Mouse (Mus musculus): ENCODE results near the gene Gm28635.
"Not testable (repeated sequence)": the region's sequence is repeated elsewhere in the genome, so short reads cannot be mapped to it uniquely, and the experiment has no call there.

Gene Gm28635

DNA sequence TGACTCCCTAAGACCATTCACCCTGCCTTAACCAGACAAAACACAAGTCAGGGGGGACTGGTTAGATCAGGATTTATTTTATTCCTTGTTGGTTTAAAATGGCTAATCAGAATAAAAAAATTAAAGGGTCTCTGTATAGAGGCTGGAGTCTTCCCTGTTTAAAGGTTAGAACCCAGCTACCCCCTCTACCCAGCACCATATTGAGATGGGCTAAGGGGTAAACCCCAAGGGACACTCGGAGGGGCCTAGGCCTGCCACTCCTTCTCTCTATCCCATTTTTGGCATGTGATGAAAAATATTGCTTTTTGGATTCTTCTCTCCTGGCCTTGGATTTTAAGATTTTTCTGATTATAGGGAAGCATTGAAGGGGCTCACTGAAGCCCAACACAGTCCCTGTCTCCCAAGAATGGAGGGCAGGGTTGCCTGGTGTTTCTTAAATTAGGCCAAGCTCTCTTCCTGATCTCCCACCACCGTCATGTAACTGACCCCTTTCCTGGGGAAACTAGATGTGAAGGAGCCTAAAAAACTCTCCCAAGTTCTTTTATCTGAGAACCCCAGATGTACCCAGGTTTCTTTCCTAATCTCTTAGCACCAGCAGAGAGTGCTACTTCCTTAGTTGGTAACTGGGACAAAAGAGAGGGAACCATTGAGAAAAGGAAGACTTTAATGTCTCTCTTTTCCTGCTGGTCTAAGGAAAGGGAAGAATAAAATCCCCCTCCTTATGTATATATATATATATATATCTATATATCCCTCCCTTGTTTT is 10.4 kb upstream of the Gm28635 start:
- no peak for DNase-seq (ENCODE audit: low spot score)

DNA sequence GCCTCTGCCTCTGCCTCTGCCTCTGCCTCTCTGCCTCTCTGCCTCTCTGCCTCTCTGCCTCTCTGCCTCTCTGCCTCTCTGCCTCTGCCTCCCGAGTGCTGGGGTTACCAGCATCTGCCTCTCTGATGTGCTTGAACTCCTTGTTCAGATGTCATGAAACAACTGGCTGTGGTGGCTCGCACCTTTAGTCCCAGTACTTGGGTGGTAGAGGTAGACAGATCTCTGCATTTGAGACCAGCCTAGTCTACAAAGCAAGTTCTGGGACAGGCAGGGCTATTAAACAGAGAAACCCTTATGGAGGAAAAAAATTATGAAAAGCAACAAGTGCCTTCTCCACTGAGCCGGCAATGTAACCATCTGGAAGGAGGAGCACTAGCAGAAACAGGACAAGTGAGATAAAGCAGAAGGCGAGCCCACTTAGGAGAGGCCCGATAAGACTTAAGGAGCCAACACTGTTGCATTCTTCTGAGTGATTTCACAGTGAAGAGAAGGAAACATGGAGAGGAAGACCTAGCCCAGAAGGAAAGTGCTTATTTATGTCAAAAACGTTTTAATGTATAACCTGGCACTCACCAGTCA is 4.9 kb upstream of the Gm28635 start:
- DNase-seq (ENCODE audit: low spot score): peak; percentile 37

DNA sequence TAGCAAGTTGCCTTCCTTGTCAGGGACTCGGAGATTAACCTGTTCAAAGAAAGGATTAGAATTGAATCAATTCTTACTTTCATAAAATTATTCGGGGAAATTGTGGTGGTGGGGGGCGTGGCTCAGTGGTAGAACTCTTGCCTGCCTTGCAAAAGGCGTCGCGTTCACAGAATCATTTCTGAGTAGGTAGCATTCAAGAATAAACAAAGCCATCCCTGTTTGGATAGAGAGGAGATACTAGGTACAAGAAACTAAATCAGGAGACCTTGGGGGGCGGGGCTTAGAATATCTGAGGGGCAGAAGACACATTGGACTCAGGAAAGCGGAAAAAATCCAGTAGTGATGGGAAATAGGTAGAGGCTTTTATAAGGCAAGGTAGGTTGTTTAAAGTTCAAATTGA is 1.2 kb upstream of the Gm28635 start, which contains the start of gene Tmx2:
Gene Tmx2, minus strand, starts transcription at position 125 of the 400 bp plus-strand sequence.
- DNase-seq (ENCODE audit: low spot score): no peak

DNA sequence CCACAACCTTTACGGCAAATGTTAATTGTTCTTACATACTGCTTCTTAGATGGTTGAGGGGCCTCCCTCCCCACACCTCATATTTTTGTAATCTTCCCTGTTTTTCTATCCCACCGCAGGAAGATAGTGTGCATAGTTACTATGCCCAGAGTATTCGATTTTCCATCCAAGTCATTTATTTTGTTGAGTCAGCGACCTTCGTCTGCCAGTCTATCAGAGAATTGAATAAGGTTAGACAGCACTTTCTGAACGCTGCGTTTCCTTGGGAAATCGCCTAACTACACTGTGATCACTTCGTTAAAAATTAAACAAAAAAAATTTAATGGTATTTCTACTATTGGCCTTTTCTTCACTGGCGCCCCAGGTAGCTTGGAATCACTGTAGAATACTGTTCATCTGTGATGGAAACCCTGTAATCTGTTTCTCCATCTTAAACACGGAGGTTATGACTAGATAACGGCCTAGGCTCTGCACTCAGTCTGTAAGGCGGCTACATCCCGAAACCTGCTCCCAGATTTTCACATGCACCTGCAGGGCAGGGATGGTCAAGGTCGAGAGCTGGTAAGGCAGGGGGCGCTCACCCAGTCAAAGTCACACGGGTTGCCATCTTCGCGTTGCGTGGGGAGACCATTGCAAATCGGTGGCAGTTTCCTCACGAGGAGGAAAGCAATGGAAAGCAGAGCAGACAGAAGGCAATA is 422 bp downstream of the Gm28635 start:
- no peak for DNase-seq (ENCODE audit: low spot score)

DNA sequence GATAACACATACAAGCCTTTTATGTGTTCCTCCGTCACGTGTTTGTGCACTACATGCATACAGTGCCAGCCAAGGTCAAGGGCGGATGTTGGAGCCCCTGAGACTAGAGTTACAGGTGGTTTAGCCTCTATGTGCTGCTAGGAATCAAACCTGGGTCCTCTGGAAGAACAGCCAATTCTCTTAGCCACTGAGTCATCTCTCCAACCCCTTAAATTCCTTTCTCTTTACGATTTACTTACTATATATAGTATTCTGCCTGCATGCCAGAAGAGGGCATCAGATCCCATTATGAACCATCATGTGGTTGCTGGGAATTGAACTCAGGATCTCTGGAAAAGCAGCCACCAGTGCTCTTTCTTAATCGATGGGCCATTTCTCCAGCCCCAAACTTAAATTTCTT is 6.3 kb downstream of the Gm28635 start:
- DNase-seq (ENCODE audit: low spot score): not testable (repeated sequence)

DNA sequence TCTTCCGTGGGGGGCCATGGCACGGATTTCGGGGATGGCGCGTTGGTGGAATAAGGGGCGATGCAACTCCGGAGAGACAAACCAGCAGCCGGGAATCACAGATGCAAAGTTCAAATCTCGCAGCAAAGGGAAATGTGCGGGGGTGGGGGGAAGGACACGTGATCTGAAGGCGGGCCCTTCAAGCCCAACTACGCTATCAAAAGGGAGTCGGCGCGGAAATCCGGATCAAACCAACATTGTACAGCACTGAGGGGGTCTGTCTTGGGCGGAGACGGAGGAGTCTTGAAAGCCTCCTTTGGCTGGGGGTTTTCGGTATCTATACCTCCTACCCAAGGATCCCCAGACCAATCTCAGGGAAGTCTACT is 7.3 kb downstream of the Gm28635 start, which contains the start of gene Selenoh:
Gene Selenoh, minus strand, starts transcription at position 202 of the 365 bp plus-strand sequence.
- DNase-seq (ENCODE audit: low spot score): peak; percentile 69

DNA sequence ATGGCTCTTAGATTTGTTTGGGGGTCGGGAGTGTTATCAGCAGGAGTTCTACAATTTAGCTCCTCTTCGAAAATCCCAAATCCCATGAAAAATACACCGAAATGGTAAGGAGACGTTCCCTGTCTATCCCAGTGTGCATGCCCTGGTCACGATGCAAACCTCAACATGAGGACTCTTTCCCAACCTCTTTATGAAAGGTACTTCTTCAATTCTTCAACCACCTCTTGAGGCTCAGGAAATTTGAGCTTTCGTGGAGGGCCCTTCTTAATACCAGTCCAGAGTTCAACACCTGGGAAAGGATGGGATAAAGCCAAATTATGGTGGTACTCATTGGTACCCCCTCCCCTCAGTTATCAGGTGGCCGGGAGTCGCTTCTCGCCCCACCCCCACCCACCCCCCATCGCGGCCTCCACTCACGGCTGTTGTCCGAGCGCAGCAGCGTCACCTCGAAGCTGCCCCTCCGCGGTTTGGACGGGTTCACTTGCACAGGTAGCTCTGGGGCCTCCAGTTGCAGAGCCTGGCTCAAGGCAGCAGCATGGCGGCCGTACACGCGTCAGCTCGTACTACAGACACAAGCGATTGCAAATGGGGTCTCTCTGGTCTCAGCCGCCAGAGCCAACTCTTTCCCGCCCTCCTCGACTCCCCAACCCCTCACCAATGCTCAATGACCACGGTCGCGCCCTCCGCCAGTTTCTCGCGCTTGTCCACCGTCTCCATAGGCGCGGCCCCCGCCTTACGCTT is 7.8 kb downstream of the Gm28635 start:
- DNase-seq (ENCODE audit: low spot score): no peak

DNA sequence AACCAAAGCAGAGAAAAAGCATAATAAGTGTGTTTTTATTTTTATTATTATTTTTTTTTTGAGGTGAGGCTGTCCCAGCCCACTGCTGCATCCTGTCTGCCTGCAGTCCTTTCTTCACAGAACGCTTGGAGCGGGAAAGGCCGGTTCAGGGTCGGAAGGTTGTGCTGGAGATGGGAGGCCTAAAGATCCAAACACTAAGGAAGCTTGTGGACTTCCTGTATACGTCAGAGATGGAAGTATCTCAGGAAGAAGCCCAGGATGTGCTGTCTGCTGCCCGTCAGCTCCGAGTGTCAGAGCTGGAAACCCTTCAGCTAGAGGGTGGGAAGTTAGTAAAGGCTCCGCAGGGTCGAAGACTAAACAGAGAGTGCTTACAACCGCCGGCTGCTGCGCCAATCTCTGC is 11.8 kb downstream of the Gm28635 start:
- no peak for DNase-seq (ENCODE audit: low spot score)

DNA sequence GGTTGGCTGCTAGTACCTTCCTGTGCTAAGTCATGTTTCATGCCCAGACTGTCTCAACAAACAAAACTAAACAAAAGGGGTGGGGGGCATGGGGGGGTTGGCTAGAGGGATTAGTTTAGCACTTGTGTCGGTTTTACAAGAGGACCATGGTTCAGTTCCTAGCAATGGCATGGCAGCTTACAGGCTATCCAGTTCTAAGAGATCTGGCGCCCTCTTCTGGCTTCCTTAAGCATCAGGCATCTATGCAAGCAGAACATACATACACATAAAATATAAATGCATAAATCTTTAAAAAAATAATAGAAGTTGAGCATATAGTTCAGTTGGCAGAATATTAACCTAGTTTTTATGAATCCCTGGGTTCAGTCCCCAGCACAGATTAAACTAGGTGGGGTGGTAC is 15.0 kb downstream of the Gm28635 start:
- DNase-seq (ENCODE audit: low spot score): peak; percentile 32

DNA sequence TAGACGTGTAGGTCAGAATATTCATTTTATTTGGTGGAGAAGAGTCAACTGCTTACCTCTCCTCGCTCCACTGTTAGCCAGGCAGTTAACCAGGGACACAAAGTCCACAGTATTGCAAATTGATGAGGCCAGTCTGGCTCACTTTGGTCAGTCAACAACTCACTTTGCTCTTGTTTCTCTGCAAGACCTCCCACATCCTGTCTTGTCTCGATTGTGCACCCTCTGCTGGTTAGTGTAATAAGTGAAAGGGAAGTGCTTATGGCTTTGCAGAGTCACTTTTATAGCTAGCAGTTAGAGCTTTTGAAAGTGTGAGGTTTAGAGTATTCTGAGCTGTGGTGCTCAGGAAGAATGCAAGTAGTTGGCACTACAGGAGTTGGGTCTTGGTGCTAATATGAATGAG is 17.6 kb downstream of the Gm28635 start:
- no peak for DNase-seq (ENCODE audit: low spot score)

DNA sequence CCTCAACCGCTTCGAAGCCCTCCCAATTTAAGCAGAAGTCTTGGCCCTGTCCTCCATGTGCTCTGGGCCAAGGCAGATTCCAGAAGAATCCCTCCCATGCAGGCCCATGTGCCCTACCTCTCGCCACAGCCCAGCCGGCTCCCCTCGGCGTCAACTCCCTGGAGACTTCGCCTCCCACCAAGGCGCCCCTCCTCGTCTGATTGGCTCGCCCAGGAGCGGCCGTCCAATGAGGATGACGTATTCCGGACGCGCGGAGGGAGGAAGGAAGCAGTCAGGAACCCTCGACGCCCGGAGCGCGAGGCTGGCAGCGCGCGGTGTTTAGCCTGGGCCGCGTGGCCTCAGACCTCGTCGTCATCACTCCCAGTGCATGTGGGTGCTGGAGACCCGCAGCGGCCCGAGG is 19.0 kb downstream of the Gm28635 start, which contains the start of gene Btbd18:
Gene Btbd18, plus strand, starts transcription at position 274 of the 400 bp plus-strand sequence.
- no peak for DNase-seq (ENCODE audit: low spot score)

DNA sequence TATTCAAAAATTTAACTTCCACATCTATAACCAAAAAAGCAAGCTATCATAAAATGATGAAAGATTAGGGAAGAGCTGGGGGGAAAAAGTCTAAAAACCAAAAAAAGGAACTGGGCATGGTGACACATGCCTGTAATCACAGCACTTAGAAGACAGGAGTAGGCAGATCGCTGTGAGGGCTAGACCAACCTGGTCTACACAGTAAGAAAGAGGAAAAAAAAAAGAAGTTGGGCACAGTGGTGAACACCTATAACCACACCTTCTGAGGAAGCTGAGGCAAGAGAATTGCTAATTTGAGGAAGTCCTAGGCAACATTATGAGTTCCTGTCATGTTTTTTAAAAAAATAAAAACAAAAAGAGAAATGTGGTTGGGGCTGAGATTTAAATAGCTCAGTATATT is 22.0 kb downstream of the Gm28635 start:
- DNase-seq (ENCODE audit: low spot score): no peak

DNA sequence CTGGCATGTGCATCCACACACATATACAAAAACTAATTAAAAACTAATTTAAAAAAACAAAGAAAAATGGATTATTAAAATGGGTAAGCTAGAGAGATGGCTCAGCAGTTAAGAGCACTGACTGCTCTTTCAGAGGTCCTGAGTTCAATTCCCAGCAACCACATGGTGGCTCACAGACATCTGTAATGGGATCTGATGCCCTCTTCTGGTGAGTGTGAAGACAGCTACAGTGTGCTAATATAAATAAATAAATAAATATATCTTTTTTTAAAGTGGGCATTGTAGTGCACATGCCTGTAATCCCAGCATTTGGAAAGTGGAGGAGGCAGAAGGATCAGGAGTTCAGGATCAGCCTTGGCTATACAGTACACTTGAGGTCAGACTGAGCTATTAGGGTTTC is 24.5 kb downstream of the Gm28635 start:
- no peak for DNase-seq (ENCODE audit: low spot score)

DNA sequence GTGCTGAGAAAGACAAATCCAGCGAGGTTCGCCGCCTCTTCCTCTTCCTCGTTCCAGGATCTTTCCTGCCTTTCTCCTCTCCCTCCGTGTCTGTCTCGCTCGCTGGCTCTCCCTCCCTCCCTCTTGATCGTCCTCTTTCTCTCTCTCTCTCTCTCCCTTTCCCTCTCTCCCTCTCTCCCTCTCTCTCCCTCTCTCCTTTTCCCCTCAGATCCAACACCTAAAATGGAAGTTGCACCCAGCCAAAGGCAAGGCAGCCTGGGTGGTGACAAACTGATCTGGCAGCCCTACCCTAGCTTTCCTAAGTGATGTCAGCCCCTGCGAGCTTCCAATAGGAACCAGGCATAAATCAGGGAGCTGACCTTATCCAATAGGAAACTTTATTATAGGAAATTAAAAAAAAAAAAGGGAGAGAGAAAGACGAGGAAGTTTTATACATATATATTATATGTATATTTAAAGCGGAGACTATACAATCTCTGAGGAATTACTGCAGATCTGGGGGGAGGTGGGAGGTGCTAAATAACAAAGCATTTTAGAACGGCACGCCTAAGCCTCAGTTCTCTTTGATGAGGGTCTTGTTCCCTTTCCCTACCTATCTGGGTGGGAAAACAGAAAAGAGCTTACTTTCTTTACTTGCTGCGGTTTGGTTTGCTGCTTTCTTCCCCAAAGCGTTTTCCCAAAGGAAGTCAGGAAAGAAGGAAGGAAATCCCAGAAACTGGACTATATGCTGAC is 27.2 kb downstream of the Gm28635 start, which contains the start of gene Ctnnd1:
Gene Ctnnd1, minus strand, starts transcription at position 302 of the 732 bp plus-strand sequence.
- DNase-seq (ENCODE audit: low spot score): peak; percentile 19

DNA sequence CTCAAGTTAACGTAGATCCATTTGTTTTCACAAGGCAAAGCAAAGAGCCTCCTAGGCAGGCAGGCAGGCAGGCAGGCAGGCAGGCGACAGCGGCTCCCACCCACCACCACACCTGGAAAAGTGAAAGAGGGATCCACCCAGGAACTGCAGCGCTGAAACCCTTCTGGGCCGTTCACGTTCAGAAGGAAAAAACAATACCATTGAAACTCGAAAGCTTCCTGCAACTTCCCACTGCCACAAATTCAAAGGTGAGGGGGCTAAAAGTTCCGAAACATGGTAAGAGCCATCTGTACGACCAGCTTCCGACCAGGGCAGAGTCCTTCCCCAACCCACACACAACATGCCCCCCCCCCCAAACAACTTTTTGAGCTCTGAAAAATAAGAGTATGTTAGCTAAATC is 28.2 kb downstream of the Gm28635 start:
- no peak for DNase-seq (ENCODE audit: low spot score)

DNA sequence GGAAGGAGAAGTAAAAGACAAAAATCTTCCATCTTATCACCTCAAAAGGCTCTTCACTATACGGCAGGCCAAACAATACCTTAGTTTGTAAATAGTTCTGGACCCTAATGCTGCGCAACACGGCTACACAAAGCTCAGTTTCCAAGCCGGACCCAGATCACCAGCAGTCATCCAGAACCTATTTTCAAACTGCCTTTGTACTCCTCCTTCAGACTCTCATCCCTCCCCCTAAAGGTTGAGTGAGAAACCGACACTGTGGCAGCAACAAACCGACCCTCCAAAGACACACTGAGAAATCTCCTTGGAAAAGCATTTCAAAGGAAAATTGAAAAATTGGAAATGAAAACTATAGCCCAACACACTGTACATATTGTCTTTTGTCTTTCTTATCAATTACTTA is 29.5 kb downstream of the Gm28635 start:
- DNase-seq (ENCODE audit: low spot score): no peak

DNA sequence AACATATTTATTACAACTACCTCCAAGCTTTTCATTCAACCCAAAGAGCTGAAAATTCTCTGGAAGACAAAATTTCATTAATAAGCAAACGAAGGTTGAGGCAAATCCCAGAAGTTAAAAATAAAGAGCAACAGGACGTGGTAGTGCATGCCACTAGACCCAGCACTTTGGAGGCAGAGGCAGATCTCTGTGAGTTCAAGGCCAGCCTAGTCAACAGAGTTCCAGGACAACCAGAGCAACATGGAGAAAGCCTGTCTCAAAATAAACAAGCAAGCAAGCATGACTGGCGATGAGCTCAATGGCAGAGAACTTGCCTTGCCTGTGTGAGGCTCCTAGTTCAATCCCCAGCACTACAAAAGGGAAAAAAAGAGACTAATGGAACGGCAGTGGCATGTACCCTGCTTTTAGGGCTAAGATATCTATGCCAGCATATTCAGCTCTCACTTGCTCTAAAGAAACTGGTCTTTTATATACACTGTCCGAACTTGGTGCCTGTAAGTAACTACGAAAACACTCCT is 30.7 kb downstream of the Gm28635 start:
- DNase-seq (ENCODE audit: low spot score): no peak

DNA sequence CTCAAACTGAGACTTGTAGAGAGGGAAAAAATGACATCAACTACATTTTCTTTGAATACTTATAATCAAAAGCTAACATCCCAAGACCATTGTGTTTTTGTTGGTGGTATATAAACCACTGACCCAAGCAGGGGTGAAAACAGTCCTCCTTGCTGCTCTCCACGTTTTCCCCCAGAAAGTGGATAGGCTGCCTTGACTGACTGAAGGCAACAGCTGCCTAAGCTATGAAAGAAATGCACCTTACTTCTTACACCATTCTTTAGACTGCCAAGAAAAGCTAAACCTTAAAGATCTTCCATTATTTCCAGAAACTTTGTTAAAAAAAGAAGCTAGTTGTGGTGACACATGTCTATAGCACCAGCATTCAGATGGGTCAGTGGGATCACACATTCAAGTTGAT is 31.7 kb downstream of the Gm28635 start:
- DNase-seq (ENCODE audit: low spot score): no peak

DNA sequence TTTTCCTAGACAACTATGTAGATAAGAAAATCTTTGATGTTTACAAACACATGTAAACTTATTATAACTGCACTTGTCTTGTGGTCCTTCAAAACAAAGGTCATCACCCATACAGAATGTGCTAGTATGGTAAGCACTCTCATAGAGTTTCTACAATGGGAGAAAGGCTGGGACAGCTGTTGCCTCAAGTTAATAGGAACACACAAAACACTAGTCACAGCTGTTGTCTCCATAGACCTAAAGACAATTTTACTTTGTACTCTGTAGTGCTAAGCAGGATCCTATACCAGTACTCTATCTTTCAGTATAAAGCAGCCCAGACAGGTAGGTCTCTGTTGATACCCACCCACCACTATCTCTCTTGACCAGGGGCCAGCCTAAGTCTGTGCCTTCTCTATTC is 37.0 kb downstream of the Gm28635 start:
- no peak for DNase-seq (ENCODE audit: low spot score)

DNA sequence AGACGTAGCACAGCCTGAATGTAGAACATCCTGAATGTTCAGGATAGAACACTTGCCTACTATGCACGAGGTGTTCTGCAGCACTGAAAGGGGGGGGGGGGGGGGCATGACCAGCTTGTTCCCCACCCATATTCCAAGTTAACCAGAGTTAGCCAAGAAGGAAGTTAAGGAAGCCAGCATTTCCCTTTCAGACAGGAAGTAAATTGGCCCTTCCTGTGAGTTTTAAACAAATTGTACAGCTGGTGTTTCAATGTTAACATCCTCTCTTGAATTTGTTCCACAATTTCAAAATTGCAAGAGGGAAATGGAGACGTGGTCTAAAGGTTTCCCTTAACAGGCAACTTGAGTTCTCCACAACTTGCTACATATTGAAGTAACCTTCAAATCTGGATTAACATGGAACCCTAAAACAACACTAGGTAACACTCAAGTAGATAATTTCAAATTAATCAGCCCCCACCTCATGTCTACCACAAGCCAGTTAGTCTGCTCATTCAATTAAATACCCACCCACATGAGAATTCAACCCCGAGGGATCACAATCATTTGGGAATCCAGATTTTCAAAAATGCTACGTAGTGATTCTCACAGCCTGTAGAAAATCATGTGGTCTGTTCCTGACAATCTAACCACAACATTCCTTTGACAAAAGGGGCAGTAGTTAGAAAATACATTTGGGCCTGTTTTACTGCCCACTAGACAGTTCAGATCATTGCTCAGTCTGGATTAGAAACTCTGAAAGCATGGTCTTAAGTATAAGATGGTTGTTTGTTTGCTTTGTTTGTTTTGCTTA is 39.2 kb downstream of the Gm28635 start:
- DNase-seq (ENCODE audit: low spot score): no peak
